Mouse (Mus musculus) CH12.LX (cell line): ENCODE results near the gene Gm7735.

Experiments used
- CTCF ChIP-seq, 2 experiments: IDR thresholded peaks in 1 of 2; conservative IDR thresholded peaks in 1 of 2; 2 replicates each; pipeline ENCODE4 v1.5.1; 2011 to 2012; ENCODE audit warnings: low read depth in 2 of 2, low read length in 2 of 2, improper control_type of control experiment in 1 of 2, inconsistent platforms in 1 of 2, mild to moderate bottlenecking in 1 of 2, moderate library complexity in 1 of 2
- EP300 ChIP-seq: IDR thresholded peaks from 2 replicates; pipeline ENCODE4 v1.6.1; 2011; ENCODE audit warnings: low read length, improper control_type of control experiment
- IRF4 ChIP-seq: IDR thresholded peaks from 2 replicates; pipeline ENCODE4 v1.6.1; 2014; ENCODE audit warnings: low read depth, mild to moderate bottlenecking, inconsistent platforms, low read length, improper control_type of control experiment
- JUN ChIP-seq: IDR thresholded peaks from 2 replicates; pipeline ENCODE4 v1.6.1; 2011; ENCODE audit warnings: low read depth, mild to moderate bottlenecking, low read length, improper control_type of control experiment, moderate library complexity; ENCODE audit not compliant: insufficient read depth
- KAT2A ChIP-seq: IDR thresholded peaks from 2 replicates; pipeline ENCODE4 v1.6.1; 2012; ENCODE audit warnings: low read length, improper control_type of control experiment, inconsistent platforms; ENCODE audit not compliant: insufficient replicate concordance
- MAFK ChIP-seq: IDR thresholded peaks from 2 replicates; pipeline ENCODE4 v1.6.1; 2011; ENCODE audit warnings: low read length, improper control_type of control experiment; ENCODE audit not compliant: insufficient replicate concordance
- MAZ ChIP-seq: IDR thresholded peaks from 2 replicates; pipeline ENCODE4 v1.6.1; 2012; ENCODE audit warnings: low read depth, mild to moderate bottlenecking, inconsistent platforms, low read length, improper control_type of control experiment, moderate library complexity
- NELFE ChIP-seq: IDR thresholded peaks from 2 replicates; pipeline ENCODE4 v1.6.1; 2011; ENCODE audit warnings: low read depth, low read length, improper control_type of control experiment
- POLR2A ChIP-seq: IDR thresholded peaks from 2 replicates; pipeline ENCODE4 v1.6.1; 2011; ENCODE audit warnings: low read depth, mild to moderate bottlenecking, improper control_type of control experiment, low read length
- POLR2AphosphoS2 ChIP-seq: IDR thresholded peaks from 2 replicates; pipeline ENCODE4 v1.6.1; 2011; ENCODE audit warnings: low read depth, low read length, improper control_type of control experiment
- SIN3A ChIP-seq: IDR thresholded peaks from 2 replicates; pipeline ENCODE4 v1.6.1; 2012; ENCODE audit warnings: low read length, improper control_type of control experiment, inconsistent platforms
- TBP ChIP-seq: conservative IDR thresholded peaks from 2 replicates; pipeline ENCODE4 v1.6.1; 2011; ENCODE audit warnings: low read depth, low read length, improper control_type of control experiment

- TF ChIP-seq TBP (no peak), POLR2A (no peak), MAFK (no peak), MAZ (no peak), JUN (no peak), POLR2AphosphoS2 (no peak), EP300 (no peak), IRF4 (no peak), KAT2A (no peak), CTCF (conservative IDR thresholded peaks at IDR 0.05 in 1 of 2, IDR thresholded peaks at IDR 0.05 in 1 of 2; ENCODE audit: low read depth in 2 of 2, low read length in 2 of 2) (no peak), NELFE (no peak), SIN3A (no peak)
These were observed 5.1 kb downstream of the Gm7735 start, which contains the start of gene 1110057P08Rik for GRCm38 (mm10) chr16:89174435-89174834.
